Mouse (Mus musculus): ENCODE results near the gene Klrb1b. TPM values are rescaled to one million over a fixed set of nuclear protein-coding genes. Genes with fewer than 3 reads are reported as not detected.

Klrb1b gene
- polyA plus RNA-seq, 1 experiment = not detected

GRCm38 (mm10) chr6:128763736-128764523 lies 62.2 kb downstream of the Klrb1b start:
- H3K27ac ChIP-seq (ENCODE audit: control insufficient read depth, insufficient read depth, low read depth, low read length, poor library complexity) = peak overlapping the region; percentile 18; the same call in 1 of the 2 replicates
- WGBS = 3% methylated on average over 30 of the region's 30 CpGs
- 0 out of 2 replicates have a peak, but pooled peaks have one; percentile 9 for TF ChIP-seq CTCF (IDR thresholded peaks at IDR 0.05; ENCODE audit: control insufficient read depth, insufficient read depth, low read length)
- TF ChIP-seq POLR2A (IDR thresholded peaks at IDR 0.05; ENCODE audit: borderline replicate concordance, control insufficient read depth, low read depth, low read length) = no peak
- peaks cover 1% of the 10 kb centered on the region; the same call in 1 of the 2 replicates for H3K4me1 ChIP-seq (ENCODE audit: control insufficient read depth, insufficient read depth, low read length)
- peak overlapping the region; percentile 72 for H3K4me3 ChIP-seq (replicated peaks; ENCODE audit: control insufficient read depth, low read depth, low read length)

Other genes with a start within 250 kb of the Klrb1b start
- not detected in 2 replicates for gene A2ml1, start 244.7 kb downstream of the Klrb1b start, polyA plus RNA-seq (2011; ENCODE audit: insufficient read depth, insufficient read length, low replicate concordance, missing spikeins)
- gene Klrb1a, start 202.8 kb downstream of the Klrb1b start, polyA plus RNA-seq (2011; ENCODE audit: insufficient read depth, insufficient read length, low replicate concordance, missing spikeins) = not detected in 2 replicates
- gene Clec2h, start 163.9 kb downstream of the Klrb1b start, polyA plus RNA-seq (2011; ENCODE audit: insufficient read depth, insufficient read length, low replicate concordance, missing spikeins) = 0.97 TPM in 1 of 2 replicates, not detected in the other
- gene Klrb1, start 103.3 kb downstream of the Klrb1b start, polyA plus RNA-seq (2011; ENCODE audit: insufficient read depth, insufficient read length, low replicate concordance, missing spikeins) = 1.3 TPM in 1 of 2 replicates, not detected in the other
- 0.77 and 6.6 TPM in 2 replicates for gene Klrb1c, start 37.1 kb downstream of the Klrb1b start, polyA plus RNA-seq (2011; ENCODE audit: insufficient read depth, insufficient read length, low replicate concordance, missing spikeins)
- gene Gm44511, start within 50 bp of the Klrb1b start, polyA plus RNA-seq (2011; ENCODE audit: insufficient read depth, insufficient read length, low replicate concordance, missing spikeins) = 2.3 TPM in 1 of 2 replicates, not detected in the other
- gene Clec2i, start 61.3 kb upstream of the Klrb1b start, polyA plus RNA-seq (2011; ENCODE audit: insufficient read depth, insufficient read length, low replicate concordance, missing spikeins) = 2.7 and 4.9 TPM in 2 replicates
- gene BC035044, start 64.8 kb upstream of the Klrb1b start, polyA plus RNA-seq (2011; ENCODE audit: insufficient read depth, insufficient read length, low replicate concordance, missing spikeins) = 6.2 and 16.8 TPM in 2 replicates
- not detected in 2 replicates for gene Clec2g, start 108.0 kb upstream of the Klrb1b start, polyA plus RNA-seq (2011; ENCODE audit: insufficient read depth, insufficient read length, low replicate concordance, missing spikeins)
- 3.8 TPM in 1 of 2 replicates, not detected in the other for gene Klrb1f, start 219.6 kb upstream of the Klrb1b start, polyA plus RNA-seq (2011; ENCODE audit: insufficient read depth, insufficient read length, low replicate concordance, missing spikeins)

Measured in bone marrow, adult 2 months (tissue).